Mouse (Mus musculus) cerebral cortex, adult 2 months (tissue): Measurements from ENCODE around the gene Fgfrl1.

ENCODE experiments used
- WGBS: fragments of 180-500 bp; shearing (Covaris S2); methylation state at CpG from one replicate; pipeline ENCODE4 v1.1.7; 2018; 5-methylcytosine and 5-hydroxymethylcytosine counted together

Gene Fgfrl1

DNA sequence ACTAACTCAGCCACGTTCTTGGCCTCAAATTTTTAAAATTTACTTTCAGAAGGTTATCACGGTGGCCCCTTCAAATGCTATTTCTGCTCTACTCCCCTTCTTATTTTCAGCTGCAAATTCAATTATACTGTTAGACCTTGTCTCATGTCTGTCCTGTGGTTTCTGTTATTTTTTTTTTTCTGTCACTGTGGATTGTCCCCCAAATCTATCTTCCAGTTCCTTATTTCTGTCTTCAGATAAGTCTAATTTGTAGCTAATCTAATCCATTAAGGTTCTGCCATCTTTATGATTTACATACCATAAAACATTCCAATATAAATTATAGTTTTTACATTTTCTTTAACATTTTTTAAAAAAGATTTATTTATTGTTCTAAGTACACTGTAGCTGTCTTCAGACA, 24.8 kb upstream of the Fgfrl1 start:
- WGBS, result 92% methylated on average over 2 of the region's 2 CpGs

DNA sequence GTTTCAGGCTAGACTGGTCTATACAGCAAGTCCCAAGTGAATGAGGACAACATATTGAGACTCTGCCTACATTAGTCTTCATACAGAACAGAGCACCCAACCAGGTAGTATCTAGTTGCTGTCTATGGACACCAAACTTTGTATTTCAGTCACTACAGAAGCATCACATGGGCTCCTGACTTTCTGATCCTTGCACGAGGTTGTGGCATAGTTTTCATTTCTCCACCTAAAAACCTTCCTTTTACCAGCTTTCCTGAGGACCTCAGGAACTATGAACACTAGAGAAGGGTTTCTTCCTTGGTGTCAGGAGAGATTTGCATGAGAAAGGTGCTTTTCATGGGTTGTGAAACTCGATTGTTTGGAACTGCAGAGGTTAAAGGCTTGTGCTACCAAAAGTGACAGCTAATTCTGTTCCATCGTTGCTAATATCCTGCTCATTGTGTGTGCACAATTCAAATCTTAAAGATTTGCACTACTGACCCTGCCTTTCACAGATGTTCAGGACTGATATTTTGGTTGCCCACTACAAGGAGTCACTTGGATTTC, 23.7 kb upstream of the Fgfrl1 start:
- WGBS, result 6% methylated on average over 3 of the region's 3 CpGs

DNA sequence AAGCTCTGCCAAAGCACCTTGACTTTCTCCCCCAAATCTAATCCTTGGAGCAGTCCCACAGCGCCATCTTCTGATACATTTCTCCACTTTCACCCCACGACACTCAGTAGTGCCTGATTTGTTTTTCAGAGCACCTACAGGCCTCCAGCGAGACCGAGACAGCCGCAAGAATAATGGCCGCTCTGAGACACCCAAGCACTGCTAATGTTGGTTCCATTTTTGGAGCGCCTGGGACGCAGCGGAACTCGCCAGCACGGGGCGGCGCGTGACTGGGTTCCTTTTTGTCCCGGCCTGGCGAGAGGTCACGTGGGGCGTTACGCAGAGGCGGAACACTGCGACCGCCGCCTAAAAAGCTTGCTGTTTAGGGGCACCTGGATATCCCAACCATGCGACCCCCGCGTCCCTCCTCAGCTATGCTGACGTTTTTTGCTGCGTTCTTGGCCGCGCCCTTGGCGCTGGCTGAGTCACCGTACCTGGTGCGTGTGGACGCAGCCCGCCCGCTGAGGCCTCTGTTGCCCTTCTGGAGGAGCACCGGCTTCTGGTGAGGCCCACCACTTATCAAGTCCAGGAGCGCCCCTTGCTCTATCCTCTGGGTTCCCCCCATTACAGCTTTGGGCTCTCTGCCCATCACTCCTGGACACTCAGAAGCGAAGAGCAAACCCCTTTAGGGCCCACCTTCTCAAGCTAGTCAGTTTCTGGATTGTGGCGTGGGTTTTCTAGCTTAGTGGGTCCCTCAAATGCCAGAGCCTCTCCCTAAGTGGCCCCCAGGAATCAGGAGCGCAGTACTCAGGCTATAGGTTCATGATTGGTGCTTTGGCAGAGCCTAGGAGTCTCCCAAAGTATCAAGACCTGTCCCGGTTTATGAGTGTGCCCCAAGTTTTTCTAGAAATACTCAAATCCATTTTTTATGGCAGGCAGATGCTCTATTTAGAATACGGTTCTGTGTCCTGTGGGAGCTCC, 22.9 kb upstream of the Fgfrl1 start, which contains the start of gene Dgkq:
TSS of gene Dgkq (minus strand) at position 696 of the 960 bp plus-strand sequence.
- 4% methylated on average over 43 of the region's 43 CpGs for WGBS

DNA sequence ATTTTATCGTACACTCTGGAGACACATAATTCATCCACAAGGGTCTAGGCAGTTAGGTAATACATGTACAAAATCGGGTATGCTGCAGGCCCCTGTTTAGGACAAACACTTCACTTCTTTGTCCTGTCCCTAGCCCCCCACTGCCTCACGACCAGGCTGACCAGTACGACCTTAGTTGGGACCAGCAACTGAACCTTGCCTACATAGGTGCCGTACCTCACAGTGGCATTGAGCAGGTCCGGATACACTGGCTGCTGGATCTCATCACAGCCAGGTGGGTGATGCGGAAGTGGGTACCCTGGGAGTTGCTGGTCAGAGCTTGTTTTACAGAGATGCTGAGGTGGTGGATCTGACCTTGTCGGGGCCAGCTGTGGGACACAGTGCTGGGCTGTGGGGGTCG, 22.2 kb upstream of the Fgfrl1 start:
- WGBS, result 72% methylated on average over 9 of the region's 9 CpGs

DNA sequence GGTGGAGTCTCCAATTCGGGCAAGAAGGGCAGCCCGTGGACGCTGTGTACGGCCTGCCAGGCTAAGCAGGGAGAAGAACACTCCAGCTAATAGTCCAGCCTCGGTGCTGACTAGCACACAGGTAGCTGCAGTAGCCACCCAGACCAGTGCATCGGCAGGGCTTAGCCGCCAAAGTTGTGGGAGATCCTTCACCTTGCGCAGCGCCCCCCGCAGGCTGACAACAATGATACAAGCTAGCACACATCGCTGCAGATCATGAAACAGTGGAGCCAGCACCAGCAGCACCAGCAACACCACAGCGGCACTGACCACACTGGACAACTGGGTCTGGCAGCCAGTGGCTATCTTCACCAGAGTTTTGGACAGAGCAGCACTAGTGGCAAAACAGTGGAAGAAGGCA, 20.4 kb upstream of the Fgfrl1 start:
- WGBS, result 95% methylated on average over 12 of the region's 12 CpGs

DNA sequence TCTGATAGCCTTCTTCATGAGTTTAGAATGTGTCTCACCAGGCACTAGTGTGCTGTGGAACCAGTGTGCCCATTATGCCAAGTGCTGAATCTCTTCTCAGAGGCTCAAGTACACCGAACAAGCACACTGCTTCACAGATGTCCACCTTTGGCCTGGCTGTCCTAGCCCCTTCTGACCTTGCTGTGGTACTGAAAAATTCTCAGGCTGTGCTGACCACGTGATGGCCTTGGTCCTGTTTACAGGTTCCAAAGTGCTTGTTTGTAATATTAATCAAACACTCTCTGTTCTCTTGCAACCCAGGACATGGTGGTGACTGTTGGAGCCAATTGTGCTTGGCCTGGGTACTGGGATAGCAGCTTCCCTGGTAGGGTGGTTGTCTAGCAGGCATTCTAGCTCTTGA, 17.6 kb upstream of the Fgfrl1 start:
- 76% methylated on average over 2 of the region's 2 CpGs for WGBS

DNA sequence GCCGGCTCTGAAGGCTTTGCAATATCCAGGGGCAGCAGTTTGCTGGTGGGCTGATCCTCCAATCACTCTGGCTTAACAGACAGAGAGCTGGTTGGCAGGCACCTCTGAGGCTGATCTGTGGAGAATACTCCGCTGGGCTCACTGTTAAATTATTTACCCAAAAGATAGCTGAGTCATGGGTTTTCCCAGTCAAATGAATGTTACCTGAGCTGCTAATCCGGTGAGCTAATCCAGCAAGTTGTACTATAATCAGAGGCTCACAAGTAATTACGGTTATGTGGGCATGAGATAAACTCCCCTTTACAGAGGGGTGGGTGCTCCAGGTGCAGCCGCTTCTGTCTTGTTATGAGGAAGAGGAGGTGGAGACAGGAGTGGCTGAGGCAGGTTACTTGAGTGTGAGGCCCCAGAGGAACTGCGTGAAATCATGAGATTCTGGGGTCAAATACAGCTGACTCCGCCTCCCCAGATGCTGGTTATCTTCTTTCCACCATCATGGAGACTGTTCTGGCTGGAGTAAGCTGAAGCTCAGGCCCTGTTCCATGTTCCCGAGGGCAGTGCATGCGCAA, 16.8 kb upstream of the Fgfrl1 start, which contains the start of gene Slc26a1:
TSS of gene Slc26a1 (minus strand) at position 319 of the 566 bp plus-strand sequence.
- 88% methylated on average over 9 of the region's 9 CpGs for WGBS

DNA sequence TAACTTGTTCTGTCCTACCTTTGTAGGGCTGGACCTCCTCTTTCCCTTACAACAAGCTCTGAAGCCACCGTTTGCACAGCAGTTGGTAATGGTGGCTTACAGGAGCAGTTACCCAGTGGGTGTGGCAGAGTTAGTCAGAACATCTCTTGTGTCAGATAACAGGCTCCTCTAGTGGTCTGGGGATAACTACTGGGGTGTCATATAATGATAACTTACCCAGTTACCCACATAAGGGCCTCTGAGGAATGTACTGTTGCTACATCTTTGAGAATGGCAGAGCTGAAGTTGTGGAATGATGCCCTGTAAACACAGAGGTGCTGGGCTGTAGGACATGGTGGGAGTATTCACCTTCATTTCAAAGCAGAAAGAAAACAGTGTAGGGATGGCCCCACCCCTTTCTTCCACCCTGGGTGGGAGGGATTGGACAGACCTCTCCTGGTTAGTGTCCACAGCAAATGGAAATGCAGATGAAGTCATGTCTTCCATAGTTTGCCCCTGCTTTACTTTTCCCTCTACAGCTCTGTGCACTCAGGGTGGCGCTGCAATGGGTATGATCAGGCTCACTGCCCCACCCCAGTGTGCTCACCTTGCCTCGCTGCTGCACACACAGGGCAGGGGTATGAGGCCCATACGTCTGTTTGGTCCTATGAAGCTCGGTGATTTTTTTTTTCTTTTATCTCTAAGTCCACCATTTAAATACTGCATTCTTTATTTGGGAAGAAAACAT, 15.2 kb upstream of the Fgfrl1 start:
- WGBS, result 17% methylated on average over 5 of the region's 5 CpGs

DNA sequence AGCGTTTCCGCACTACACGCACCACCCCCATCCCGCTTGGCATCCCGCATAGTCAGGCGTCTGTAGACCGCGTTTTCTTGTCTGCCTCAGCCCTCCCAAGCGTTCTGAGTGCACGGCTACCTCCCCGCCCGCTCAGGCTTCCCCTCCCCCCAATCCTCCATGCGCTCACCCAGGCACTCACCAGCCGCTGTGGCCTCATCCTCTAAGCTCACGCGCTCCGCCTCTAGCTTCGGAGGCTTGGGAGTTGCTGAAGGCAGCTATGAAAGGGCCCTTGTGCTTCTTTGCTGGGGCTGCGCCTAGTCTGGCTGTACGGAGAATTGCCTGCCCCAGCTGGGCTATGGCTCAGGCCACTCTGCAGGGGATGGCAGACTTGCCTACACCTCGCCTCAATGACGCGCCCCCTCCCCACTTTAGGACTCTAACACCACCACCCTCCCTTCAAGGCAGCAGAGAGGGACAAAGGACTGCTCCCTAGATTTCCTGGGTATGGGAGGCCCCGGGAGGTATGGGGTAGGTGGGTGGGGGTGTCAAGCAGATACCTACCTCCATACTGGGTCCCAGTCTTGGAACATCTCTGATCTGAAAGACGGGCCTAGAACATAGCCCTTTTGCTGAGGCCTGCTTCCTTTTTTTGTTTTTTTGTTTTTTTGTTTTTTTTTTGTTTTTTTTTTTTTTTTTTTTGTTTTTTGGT, 14.4 kb upstream of the Fgfrl1 start:
- 3% methylated on average over 25 of the region's 25 CpGs for WGBS

DNA sequence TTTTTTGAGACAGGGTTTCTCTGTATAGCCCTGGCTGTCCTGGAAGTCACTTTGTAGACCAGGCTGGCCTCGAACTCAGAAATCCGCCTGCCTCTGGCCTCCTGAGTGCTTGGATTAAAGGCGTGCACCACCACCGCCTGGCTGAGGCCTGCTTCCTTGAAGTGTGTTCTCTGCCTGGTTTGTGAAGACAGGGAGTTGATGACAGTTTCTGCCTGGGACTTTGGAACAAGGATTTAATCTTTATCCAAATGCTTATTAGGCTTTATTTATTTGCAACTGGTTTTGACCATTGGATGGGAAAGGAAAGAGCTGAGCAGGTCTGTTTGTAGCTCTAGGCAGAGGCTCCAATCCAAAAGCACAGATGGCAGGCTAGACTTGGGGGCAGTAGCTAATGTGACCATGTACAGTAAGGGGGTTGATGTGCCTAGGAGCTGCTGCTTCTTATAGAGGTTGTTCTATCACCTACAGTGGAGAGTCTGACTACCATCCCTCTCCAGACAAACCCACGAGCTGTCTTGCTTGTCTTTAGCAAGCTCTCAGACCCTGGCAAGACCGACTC, 13.8 kb upstream of the Fgfrl1 start:
- WGBS, result 92% methylated on average over 6 of the region's 6 CpGs

DNA sequence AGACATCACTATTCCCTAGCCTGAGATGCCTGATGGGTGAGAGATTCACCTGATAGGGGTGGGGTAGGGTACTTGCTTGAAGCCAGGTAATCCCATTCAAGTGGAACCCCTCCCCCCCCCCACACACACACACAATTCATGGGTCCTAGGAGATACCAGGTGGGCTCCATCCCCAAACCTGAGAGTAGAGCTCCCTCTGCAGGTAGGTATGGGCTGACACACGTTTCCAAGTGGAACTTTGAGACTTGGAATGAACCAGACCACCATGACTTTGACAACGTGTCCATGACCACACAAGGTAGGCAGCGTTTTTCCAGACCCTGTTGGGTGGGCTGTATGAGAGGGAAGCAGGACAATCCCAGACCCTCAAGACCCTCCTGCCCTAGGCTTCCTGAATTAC, 12.3 kb upstream of the Fgfrl1 start:
- 65% methylated on average over 3 of the region's 3 CpGs for WGBS

DNA sequence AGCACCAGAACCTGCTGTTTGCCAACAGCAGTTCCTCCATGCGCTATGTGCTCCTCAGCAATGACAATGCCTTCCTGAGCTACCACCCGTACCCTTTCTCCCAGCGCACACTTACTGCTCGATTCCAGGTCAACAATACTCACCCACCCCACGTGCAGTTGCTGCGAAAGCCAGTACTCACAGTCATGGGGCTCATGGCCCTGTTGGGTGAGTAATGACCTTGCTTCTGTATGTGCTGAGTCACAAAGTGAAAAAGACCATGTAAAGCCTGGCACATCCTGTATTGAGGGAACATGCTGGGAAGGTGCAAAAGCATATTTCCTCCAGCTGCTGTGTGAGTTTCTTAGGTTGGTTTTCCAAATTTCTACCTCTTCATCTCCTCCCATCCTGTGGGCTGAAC, 11.3 kb upstream of the Fgfrl1 start:
- 90% methylated on average over 6 of the region's 6 CpGs for WGBS

DNA sequence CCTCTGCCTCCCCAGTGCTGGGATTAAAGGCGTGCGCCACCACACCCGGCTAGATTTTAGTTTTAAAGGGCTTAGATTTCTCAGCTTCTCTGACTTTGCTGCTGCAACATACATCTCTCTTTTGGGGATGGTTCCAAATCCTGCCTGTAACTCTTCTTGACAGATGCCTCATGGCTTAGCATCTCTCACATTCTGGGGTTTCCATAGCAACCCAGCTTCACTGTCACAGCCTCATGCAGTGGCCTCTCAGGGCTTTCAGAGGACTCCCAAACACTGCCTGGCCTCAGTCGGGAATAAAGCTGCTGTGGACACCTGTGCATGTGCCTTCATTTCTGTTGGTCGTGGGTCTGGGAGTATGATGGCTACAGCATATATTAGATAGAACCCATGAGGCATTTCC, 3.1 kb upstream of the Fgfrl1 start:
- 63% methylated on average over 5 of the region's 5 CpGs for WGBS

DNA sequence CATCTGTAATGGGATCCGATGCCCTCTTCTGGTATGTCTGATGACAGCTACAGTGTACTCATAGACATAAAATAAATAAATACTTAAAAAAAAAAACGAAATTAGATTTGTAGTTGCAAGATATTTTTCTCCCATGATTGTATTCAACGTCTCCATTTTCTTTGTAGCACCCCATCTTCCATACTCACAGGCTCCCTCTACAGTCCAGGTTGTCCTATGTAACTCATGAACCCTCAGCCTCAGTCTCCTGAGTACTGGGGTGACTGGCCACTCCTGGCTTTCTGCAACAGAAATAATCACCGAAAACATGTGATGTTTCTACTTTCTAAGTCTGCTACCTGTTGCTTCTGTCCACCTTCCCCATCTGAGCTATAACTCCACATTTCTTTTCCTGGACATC, 1.0 kb upstream of the Fgfrl1 start:
- 77% methylated on average over 4 of the region's 4 CpGs for WGBS

DNA sequence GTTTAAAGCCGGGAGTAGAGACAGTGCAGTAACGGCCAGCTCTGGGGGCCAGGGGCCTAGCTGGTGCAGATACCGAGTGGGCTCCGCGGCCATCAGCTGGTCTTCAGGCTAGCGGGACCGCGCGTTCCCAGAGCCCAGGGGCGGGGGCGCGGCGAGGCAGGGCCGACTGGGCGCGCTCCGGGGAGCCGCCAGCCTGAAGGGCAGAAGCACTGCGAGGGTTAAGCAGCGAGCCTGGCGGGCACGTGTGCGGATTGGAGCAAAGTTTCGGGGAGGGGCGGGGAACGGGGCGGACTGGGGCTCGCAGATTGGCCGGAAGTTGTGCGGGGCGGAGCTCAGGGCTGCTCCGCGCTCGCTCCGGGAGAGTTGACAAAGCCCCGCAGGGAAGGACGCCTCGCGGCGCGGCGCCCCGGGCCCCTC, 1.7 kb downstream of the Fgfrl1 start:
- WGBS, result 1% methylated on average over 41 of the region's 43 CpGs

DNA sequence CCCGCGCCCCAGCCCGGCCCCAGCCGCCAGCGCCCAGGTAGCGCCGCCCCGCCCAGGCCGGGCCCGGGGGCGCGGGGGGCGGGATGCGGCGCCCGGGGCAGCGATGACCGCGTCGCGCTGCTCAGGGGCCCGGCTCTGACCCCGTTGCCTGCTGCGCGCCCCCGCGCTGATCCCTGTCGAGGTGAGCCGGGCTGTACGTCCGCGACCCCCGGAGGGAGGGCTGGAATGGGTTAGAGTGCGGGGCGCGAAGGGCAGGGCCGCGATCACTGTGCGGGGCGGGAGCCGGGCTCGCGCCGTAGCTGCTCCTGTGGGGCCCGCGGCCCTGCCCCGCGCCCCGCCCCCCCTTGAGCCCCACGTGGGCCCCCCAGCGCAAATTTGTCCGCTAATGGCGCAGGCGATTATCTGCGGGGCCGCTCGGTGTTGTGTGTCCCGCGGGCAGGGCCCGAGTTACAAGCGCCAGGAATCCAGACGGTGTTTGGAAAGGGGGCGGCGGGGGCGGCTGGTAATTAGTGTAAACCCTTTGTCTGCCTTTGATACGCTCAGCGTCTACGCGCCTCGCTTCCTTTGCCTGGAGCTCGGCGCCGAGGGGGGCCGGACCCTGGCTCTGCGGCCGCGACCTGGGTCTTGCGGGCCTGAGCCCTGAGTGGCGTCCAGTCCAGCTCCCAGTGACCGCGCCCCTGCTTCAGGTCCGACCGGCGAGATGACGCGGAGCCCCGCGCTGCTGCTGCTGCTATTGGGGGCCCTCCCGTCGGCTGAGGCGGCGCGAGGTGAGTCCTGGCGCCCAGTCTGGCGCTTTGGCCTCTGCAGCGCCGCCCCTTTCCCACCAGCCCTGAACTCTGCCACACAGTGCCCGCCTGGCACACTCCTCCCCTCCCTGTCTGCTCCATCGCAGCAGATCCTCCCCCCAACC, 2.4 kb downstream of the Fgfrl1 start:
- WGBS, result 2% methylated on average over 99 of the region's 99 CpGs

DNA sequence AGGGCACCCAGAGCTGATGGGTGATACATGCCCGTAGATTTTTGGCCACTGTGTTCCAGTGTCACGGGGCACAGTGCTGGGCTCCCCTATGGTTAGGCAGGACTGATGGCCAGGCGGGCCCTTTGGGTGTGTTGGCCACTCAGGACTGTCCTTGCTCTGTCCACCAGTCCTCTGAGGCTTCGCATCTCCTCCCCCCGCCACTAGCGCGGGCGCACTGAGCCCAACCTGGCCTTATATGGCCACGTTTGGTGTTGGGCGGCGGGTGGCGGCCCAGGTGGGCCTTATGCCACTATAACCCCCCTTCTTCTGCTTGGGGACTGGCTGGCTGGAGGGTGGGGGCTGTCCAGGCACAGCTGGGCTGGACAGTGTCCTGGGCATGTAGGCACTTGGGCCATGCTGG, 3.7 kb downstream of the Fgfrl1 start:
- WGBS, result 93% methylated on average over 12 of the region's 12 CpGs

DNA sequence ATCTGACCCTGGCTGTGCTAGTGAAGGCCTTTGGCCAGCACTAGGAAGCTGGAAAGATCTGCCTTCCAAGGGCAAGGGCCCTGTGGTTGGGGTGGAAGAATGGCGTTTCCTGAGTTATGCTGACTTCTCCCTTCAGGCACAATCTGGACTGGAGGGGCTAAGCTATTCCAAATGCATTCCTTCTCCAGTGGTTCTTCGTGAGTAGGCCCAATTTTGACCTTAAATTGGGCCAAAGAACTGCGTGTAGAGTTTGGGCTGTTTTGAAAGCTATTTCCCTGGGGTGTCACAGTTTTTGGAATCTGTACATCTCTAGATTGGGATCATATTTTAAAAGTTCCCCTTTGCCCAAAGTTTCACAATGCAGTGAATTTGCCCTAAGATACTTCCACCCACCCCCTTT, 4.4 kb downstream of the Fgfrl1 start:
- WGBS, result 79% methylated on average over 3 of the region's 3 CpGs

DNA sequence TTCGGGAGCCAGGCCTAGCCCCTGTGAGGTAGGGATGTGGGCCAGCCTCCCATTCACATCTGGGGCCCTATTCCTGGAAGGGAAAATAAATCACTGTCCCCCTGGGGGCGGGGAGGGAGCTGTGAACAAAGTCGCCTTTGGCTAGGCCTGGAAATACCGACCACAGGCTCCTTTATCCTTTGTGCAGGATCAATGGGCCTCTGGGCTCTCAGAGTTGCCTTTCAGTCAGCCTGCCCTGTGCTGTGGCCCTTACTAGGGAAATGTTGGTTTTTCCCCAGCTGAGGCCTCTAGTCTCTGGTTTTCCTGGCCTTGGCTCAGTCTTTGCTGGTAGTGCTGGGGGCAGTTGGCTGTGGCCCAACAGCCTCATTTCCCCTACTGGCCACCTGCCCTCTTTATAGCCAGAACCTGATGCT, 5.2 kb downstream of the Fgfrl1 start:
- 71% methylated on average over 4 of the region's 4 CpGs for WGBS

DNA sequence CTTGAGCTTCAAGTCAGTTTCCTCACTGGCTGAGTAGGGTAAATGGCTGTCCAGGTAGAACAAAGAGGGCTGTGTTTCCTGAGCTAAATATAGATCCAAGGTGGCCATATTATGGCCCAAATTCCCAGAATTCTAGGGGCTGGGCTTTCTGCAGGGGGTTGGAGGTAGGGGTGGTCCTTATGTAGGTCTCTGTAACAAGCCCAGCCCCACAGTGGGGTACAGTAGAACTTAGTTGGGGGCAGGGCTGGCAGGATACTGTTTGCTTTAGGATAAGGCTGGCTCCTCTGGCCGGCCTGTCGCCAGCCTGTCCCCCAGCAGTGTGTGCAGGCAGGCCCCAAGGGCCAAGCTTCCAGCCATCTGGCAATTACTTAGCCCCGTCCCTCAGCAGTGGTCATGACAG, 8.2 kb downstream of the Fgfrl1 start:
- 72% methylated on average over 3 of the region's 3 CpGs for WGBS
